Mouse (Mus musculus): ENCODE measurements around the gene Tgfbr2. TPM values are rescaled to one million over a fixed set of nuclear protein-coding genes. Genes with fewer than 3 reads are reported as not detected.

The Tgfbr2 gene
- polyA plus RNA-seq, 1 experiment from 2014 or later, result 49.7 TPM

- DNase-seq (ENCODE audit: low spot score) (no peak), ATAC-seq (ENCODE audit: low read depth) (no peak)
- Histone ChIP-seq H3K9ac (ENCODE audit: low read depth, low read length) (no peak overlapping the region), H3K9me3 (ENCODE audit: control insufficient read depth, low read length) (no peaks in the 10 kb centered on the region), H3K27ac (replicated peaks; ENCODE audit: low read depth, low read length) (no peak overlapping the region), H3K36me3 (ENCODE audit: control insufficient read depth, insufficient read depth, low read length) (no peaks in the 10 kb centered on the region), H3K4me1 (ENCODE audit: control insufficient read depth, insufficient read depth, low read length) (peaks cover 12% of the 10 kb centered on the region; the same call in 1 of the 2 replicates), H3K4me2 (ENCODE audit: low read depth, low read length) (no peak overlapping the region), H3K27me3 (replicated peaks; ENCODE audit: control insufficient read depth, insufficient read depth, low read length) (no peaks in the 10 kb centered on the region), H3K4me3 (ENCODE audit: low read depth, low read length) (no peak overlapping the region)
- WGBS, result 86% methylated on average over 4 of the region's 4 CpGs
Measured at GRCm38 (mm10) chr9:116189831-116190230, 14.7 kb upstream of the Tgfbr2 start.

- H3K36me3 ChIP-seq (ENCODE audit: control insufficient read depth, insufficient read depth, low read length), result no peaks in the 10 kb centered on the region
- no peak overlapping the region for H3K27ac ChIP-seq (replicated peaks; ENCODE audit: low read depth, low read length)
- H3K4me3 ChIP-seq (ENCODE audit: low read depth, low read length), result no peak overlapping the region
- H3K9ac ChIP-seq (ENCODE audit: low read depth, low read length), result no peak overlapping the region
- no peak for ATAC-seq (ENCODE audit: low read depth)
- no peaks in the 10 kb centered on the region for H3K27me3 ChIP-seq (replicated peaks; ENCODE audit: control insufficient read depth, insufficient read depth, low read length)
- peak; percentile 80 for DNase-seq (ENCODE audit: low spot score)
- WGBS, result 67% methylated on average over 15 of the region's 15 CpGs
- peaks cover 12% of the 10 kb centered on the region; the same call in 1 of the 2 replicates for H3K4me1 ChIP-seq (ENCODE audit: control insufficient read depth, insufficient read depth, low read length)
- H3K4me2 ChIP-seq (ENCODE audit: low read depth, low read length), result no peak overlapping the region
- H3K9me3 ChIP-seq (ENCODE audit: control insufficient read depth, low read length), result no peaks in the 10 kb centered on the region
Measured at GRCm38 (mm10) chr9:116188952-116189666, 13.9 kb upstream of the Tgfbr2 start.

GRCm38 (mm10) chr9:116187181-116187731, 12.1 kb upstream of the Tgfbr2 start:
- Histone ChIP-seq H3K4me2 (ENCODE audit: low read depth, low read length) (no peak overlapping the region), H3K27me3 (replicated peaks; ENCODE audit: control insufficient read depth, insufficient read depth, low read length) (no peaks in the 10 kb centered on the region), H3K9ac (ENCODE audit: low read depth, low read length) (no peak overlapping the region), H3K4me1 (ENCODE audit: control insufficient read depth, insufficient read depth, low read length) (peaks cover 12% of the 10 kb centered on the region; the same call in 1 of the 2 replicates), H3K27ac (replicated peaks; ENCODE audit: low read depth, low read length) (no peak overlapping the region), H3K36me3 (ENCODE audit: control insufficient read depth, insufficient read depth, low read length) (no peaks in the 10 kb centered on the region), H3K4me3 (ENCODE audit: low read depth, low read length) (no peak overlapping the region), H3K9me3 (ENCODE audit: control insufficient read depth, low read length) (no peaks in the 10 kb centered on the region)
- DNase-seq (ENCODE audit: low spot score) (no peak), ATAC-seq (ENCODE audit: low read depth) (no peak)
- 87% methylated on average over 10 of the region's 10 CpGs for WGBS

- no peaks in the 10 kb centered on the region for H3K27me3 ChIP-seq (replicated peaks; ENCODE audit: control insufficient read depth, insufficient read depth, low read length)
- H3K4me2 ChIP-seq (ENCODE audit: low read depth, low read length), result no peak overlapping the region
- ATAC-seq (ENCODE audit: low read depth) (no peak), DNase-seq (ENCODE audit: low spot score) (no peak)
- no peak overlapping the region for H3K9ac ChIP-seq (ENCODE audit: low read depth, low read length)
- no peak overlapping the region for H3K4me3 ChIP-seq (ENCODE audit: low read depth, low read length)
- H3K9me3 ChIP-seq (ENCODE audit: control insufficient read depth, low read length), result no peaks in the 10 kb centered on the region
- no peak overlapping the region for H3K27ac ChIP-seq (replicated peaks; ENCODE audit: low read depth, low read length)
- peaks cover 12% of the 10 kb centered on the region; the same call in 1 of the 2 replicates for H3K4me1 ChIP-seq (ENCODE audit: control insufficient read depth, insufficient read depth, low read length)
- H3K36me3 ChIP-seq (ENCODE audit: control insufficient read depth, insufficient read depth, low read length), result no peaks in the 10 kb centered on the region
- WGBS, result 95% methylated on average over 5 of the region's 5 CpGs
Measured at GRCm38 (mm10) chr9:116184903-116185302, 9.7 kb upstream of the Tgfbr2 start.

- DNase-seq (ENCODE audit: low spot score), result no peak
- no peak for ATAC-seq (ENCODE audit: low read depth)
- Histone ChIP-seq H3K4me3 (ENCODE audit: low read depth, low read length) (no peak overlapping the region), H3K27ac (replicated peaks; ENCODE audit: low read depth, low read length) (no peak overlapping the region), H3K36me3 (ENCODE audit: control insufficient read depth, insufficient read depth, low read length) (no peaks in the 10 kb centered on the region), H3K4me1 (ENCODE audit: control insufficient read depth, insufficient read depth, low read length) (0 out of 2 replicates have a peak, but pooled peaks cover 4% of the 10 kb centered on the region), H3K27me3 (replicated peaks; ENCODE audit: control insufficient read depth, insufficient read depth, low read length) (no peaks in the 10 kb centered on the region), H3K9ac (ENCODE audit: low read depth, low read length) (no peak overlapping the region), H3K9me3 (ENCODE audit: control insufficient read depth, low read length) (no peaks in the 10 kb centered on the region), H3K4me2 (ENCODE audit: low read depth, low read length) (no peak overlapping the region)
- 90% methylated on average over 6 of the region's 6 CpGs for WGBS
Measured at GRCm38 (mm10) chr9:116183035-116183434, 7.9 kb upstream of the Tgfbr2 start.

GRCm38 (mm10) chr9:116181608-116182007, 6.4 kb upstream of the Tgfbr2 start:
- DNase-seq (ENCODE audit: low spot score) (no peak), ATAC-seq (ENCODE audit: low read depth) (no peak)
- 88% methylated on average over 5 of the region's 5 CpGs for WGBS
- H3K27me3 ChIP-seq (replicated peaks; ENCODE audit: control insufficient read depth, insufficient read depth, low read length), result no peaks in the 10 kb centered on the region
- H3K4me2 ChIP-seq (ENCODE audit: low read depth, low read length), result no peak overlapping the region
- H3K36me3 ChIP-seq (ENCODE audit: control insufficient read depth, insufficient read depth, low read length), result no peaks in the 10 kb centered on the region
- H3K4me1 ChIP-seq (ENCODE audit: control insufficient read depth, insufficient read depth, low read length), result 0 out of 2 replicates have a peak, but pooled peaks cover 4% of the 10 kb centered on the region
- no peak overlapping the region for H3K4me3 ChIP-seq (ENCODE audit: low read depth, low read length)
- H3K27ac ChIP-seq (replicated peaks; ENCODE audit: low read depth, low read length), result no peak overlapping the region
- H3K9me3 ChIP-seq (ENCODE audit: control insufficient read depth, low read length), result no peaks in the 10 kb centered on the region
- no peak overlapping the region for H3K9ac ChIP-seq (ENCODE audit: low read depth, low read length)

GRCm38 (mm10) chr9:116178151-116178550, 3.0 kb upstream of the Tgfbr2 start:
- H3K4me3 ChIP-seq (ENCODE audit: low read depth, low read length), result no peak overlapping the region
- 71% methylated on average over 3 of the region's 3 CpGs for WGBS
- H3K4me2 ChIP-seq (ENCODE audit: low read depth, low read length), result no peak overlapping the region
- no peak overlapping the region for H3K27ac ChIP-seq (replicated peaks; ENCODE audit: low read depth, low read length)
- no peak overlapping the region for H3K9ac ChIP-seq (ENCODE audit: low read depth, low read length)
- H3K9me3 ChIP-seq (ENCODE audit: control insufficient read depth, low read length), result no peaks in the 10 kb centered on the region
- no peaks in the 10 kb centered on the region for H3K36me3 ChIP-seq (ENCODE audit: control insufficient read depth, insufficient read depth, low read length)
- no peaks in the 10 kb centered on the region for H3K27me3 ChIP-seq (replicated peaks; ENCODE audit: control insufficient read depth, insufficient read depth, low read length)
- ATAC-seq (ENCODE audit: low read depth) (no peak), DNase-seq (ENCODE audit: low spot score) (no peak)
- peaks cover 16% of the 10 kb centered on the region for H3K4me1 ChIP-seq (ENCODE audit: control insufficient read depth, insufficient read depth, low read length)

- no peak for ATAC-seq (ENCODE audit: low read depth)
- Histone ChIP-seq H3K4me1 (ENCODE audit: control insufficient read depth, insufficient read depth, low read length) (peaks cover 22% of the 10 kb centered on the region), H3K27ac (replicated peaks; ENCODE audit: low read depth, low read length) (no peak overlapping the region), H3K9ac (ENCODE audit: low read depth, low read length) (no peak overlapping the region), H3K4me2 (ENCODE audit: low read depth, low read length) (no peak overlapping the region), H3K36me3 (ENCODE audit: control insufficient read depth, insufficient read depth, low read length) (no peaks in the 10 kb centered on the region), H3K4me3 (ENCODE audit: low read depth, low read length) (no peak overlapping the region), H3K27me3 (replicated peaks; ENCODE audit: control insufficient read depth, insufficient read depth, low read length) (no peaks in the 10 kb centered on the region), H3K9me3 (ENCODE audit: control insufficient read depth, low read length) (no peaks in the 10 kb centered on the region)
- 94% methylated on average over 9 of the region's 9 CpGs for WGBS
- DNase-seq (ENCODE audit: low spot score), result no peak
Measured at GRCm38 (mm10) chr9:116177108-116177507, 1.9 kb upstream of the Tgfbr2 start.

Measured in embryonic facial prominence, embryonic 14.5 days (tissue).